Mouse (Mus musculus): ENCODE measurements around the gene Pafah2. TPM values are rescaled to one million over a fixed set of nuclear protein-coding genes. Genes with fewer than 3 reads are reported as not detected.

Gene Pafah2
- 3.7 TPM for polyA plus RNA-seq (2014; fragmentation: Illumina TruSeq; extraction: RNeasy Lipid Tissue Mini Kit (QIAGEN cat#74804))

GRCm38 (mm10) chr4:134395977-134396825 lies at the start of gene Pafah2:
TSS of gene Pafah2 (plus strand) at chr4:134396320.

GRCm38 (mm10) chr4:134383750-134384149 lies 12.4 kb upstream of the Pafah2 start, which contains the start of gene Extl1:
TSS of gene Extl1 (minus strand) at chr4:134383850.

GRCm38 (mm10) chr4:134468215-134468575 lies 72.1 kb downstream of the Pafah2 start, which contains the start of gene Stmn1:
TSS of gene Stmn1 (plus strand) at chr4:134468320.

Other genes with a start within 250 kb of the Pafah2 start
- 6.6 TPM for gene Cep85, start 209.2 kb upstream of the Pafah2 start, polyA plus RNA-seq (2014; fragmentation: Illumina TruSeq; extraction: RNeasy Lipid Tissue Mini Kit (QIAGEN cat#74804))
- gene Gm7534, start 193.3 kb upstream of the Pafah2 start, polyA plus RNA-seq (2014; fragmentation: Illumina TruSeq; extraction: RNeasy Lipid Tissue Mini Kit (QIAGEN cat#74804)) = not detected
- not detected for gene Catsper4, start 168.9 kb upstream of the Pafah2 start, polyA plus RNA-seq (2014; fragmentation: Illumina TruSeq; extraction: RNeasy Lipid Tissue Mini Kit (QIAGEN cat#74804))
- gene Cnksr1, start 157.9 kb upstream of the Pafah2 start, polyA plus RNA-seq (2014; fragmentation: Illumina TruSeq; extraction: RNeasy Lipid Tissue Mini Kit (QIAGEN cat#74804)) = not detected
- not detected for gene E130218I03Rik, start 152.7 kb upstream of the Pafah2 start, polyA plus RNA-seq (2014; fragmentation: Illumina TruSeq; extraction: RNeasy Lipid Tissue Mini Kit (QIAGEN cat#74804))
- 0.46 TPM for gene Zfp593, start 150.7 kb upstream of the Pafah2 start, polyA plus RNA-seq (2014; fragmentation: Illumina TruSeq; extraction: RNeasy Lipid Tissue Mini Kit (QIAGEN cat#74804))
- not detected for gene Gm30191, start 149.4 kb upstream of the Pafah2 start, polyA plus RNA-seq (2014; fragmentation: Illumina TruSeq; extraction: RNeasy Lipid Tissue Mini Kit (QIAGEN cat#74804))
- gene Grrp1, start 142.2 kb upstream of the Pafah2 start, polyA plus RNA-seq (2014; fragmentation: Illumina TruSeq; extraction: RNeasy Lipid Tissue Mini Kit (QIAGEN cat#74804)) = not detected
- gene Pdik1l, start 108.4 kb upstream of the Pafah2 start, polyA plus RNA-seq (2014; fragmentation: Illumina TruSeq; extraction: RNeasy Lipid Tissue Mini Kit (QIAGEN cat#74804)) = 37.5 TPM
- gene Trim63, start 81.2 kb upstream of the Pafah2 start, polyA plus RNA-seq (2014; fragmentation: Illumina TruSeq; extraction: RNeasy Lipid Tissue Mini Kit (QIAGEN cat#74804)) = not detected
- 6.9 TPM for gene Slc30a2, start 53.1 kb upstream of the Pafah2 start, polyA plus RNA-seq (2014; fragmentation: Illumina TruSeq; extraction: RNeasy Lipid Tissue Mini Kit (QIAGEN cat#74804))
- not detected for gene Extl1, start 12.5 kb upstream of the Pafah2 start, polyA plus RNA-seq (2014; fragmentation: Illumina TruSeq; extraction: RNeasy Lipid Tissue Mini Kit (QIAGEN cat#74804))
- 210 TPM for gene Stmn1, start 72.0 kb downstream of the Pafah2 start, polyA plus RNA-seq (2014; fragmentation: Illumina TruSeq; extraction: RNeasy Lipid Tissue Mini Kit (QIAGEN cat#74804))
- 14.9 TPM for gene Paqr7, start 100.4 kb downstream of the Pafah2 start, polyA plus RNA-seq (2014; fragmentation: Illumina TruSeq; extraction: RNeasy Lipid Tissue Mini Kit (QIAGEN cat#74804))
- 6.2 TPM for gene Aunip, start 114.7 kb downstream of the Pafah2 start, polyA plus RNA-seq (2014; fragmentation: Illumina TruSeq; extraction: RNeasy Lipid Tissue Mini Kit (QIAGEN cat#74804))
- 51.2 TPM for gene Mtfr1l, start 139.1 kb downstream of the Pafah2 start, polyA plus RNA-seq (2014; fragmentation: Illumina TruSeq; extraction: RNeasy Lipid Tissue Mini Kit (QIAGEN cat#74804))
- gene Selenon, start 155.8 kb downstream of the Pafah2 start, polyA plus RNA-seq (2014; fragmentation: Illumina TruSeq; extraction: RNeasy Lipid Tissue Mini Kit (QIAGEN cat#74804)) = 6.8 TPM

Data from ovary, adult 10 weeks (tissue).